Mouse (Mus musculus): ENCODE measurements around the gene Rbm4.

- TF ChIP-seq CTCF (IDR thresholded peaks at IDR 0.05; ENCODE audit: control insufficient read depth, insufficient read depth, insufficient read length) (no peak), CEBPB (IDR thresholded peaks at IDR 0.05; ENCODE audit: low read depth) (no peak), USF1 (IDR thresholded peaks at IDR 0.05; ENCODE audit: low read depth) (no peak)
These were observed 35.5 kb upstream of the Rbm4 start for GRCm38 (mm10) chr19:4829156-4829555.

Data from C2C12 (cell line).